Mouse (Mus musculus) spleen, adult 2 months (tissue): ENCODE data around the gene Brms1l. TPM values are rescaled to one million over a fixed set of nuclear protein-coding genes. Genes with fewer than 3 reads are reported as not detected.

Experiments
- DNase-seq, 2 experiments: peaks; one replicate each; pipeline versions ENCODE4 v3.0.0 to v3.0.0-alpha.2; 2012 to 2021; ENCODE audit warnings: low spot score in 2 of 2, low read depth in 1 of 2
- H3K27ac ChIP-seq: fragments of 200-500 bp; 2 replicates; pipeline ENCODE4 v1.5.1; 2012; ENCODE audit warnings: low read length, inconsistent platforms; ENCODE audit not compliant: insufficient read depth
- H3K27me3 ChIP-seq: fragments of 200-500 bp; 2 replicates; pipeline ENCODE4 v1.6.1; 2012; ENCODE audit warnings: mild to moderate bottlenecking, moderate library complexity, low read length, inconsistent platforms; ENCODE audit not compliant: control insufficient read depth, insufficient read depth
- H3K36me3 ChIP-seq: fragments of 200-500 bp; 2 replicates; pipeline ENCODE4 v1.6.1; 2012; ENCODE audit warnings: mild to moderate bottlenecking, low read length, inconsistent platforms; ENCODE audit not compliant: control insufficient read depth, insufficient read depth
- H3K4me1 ChIP-seq: fragments of 200-500 bp; 2 replicates; pipeline ENCODE4 v1.6.1; 2011; ENCODE audit warnings: inconsistent platforms; ENCODE audit not compliant: control insufficient read depth, insufficient read depth, insufficient read length
- H3K4me3 ChIP-seq: fragments of 200-500 bp; 2 replicates; pipeline ENCODE4 v1.5.1; 2011; ENCODE audit warnings: mild to moderate bottlenecking, inconsistent platforms; ENCODE audit not compliant: insufficient read depth, insufficient read length; ENCODE audit errors: extremely low read depth
- CTCF ChIP-seq: fragments of 200-500 bp; IDR thresholded peaks from 2 replicates; pipeline ENCODE4 v1.5.1; 2011; ENCODE audit warnings: mild to moderate bottlenecking, inconsistent platforms; ENCODE audit not compliant: insufficient read depth, insufficient read length, insufficient replicate concordance; ENCODE audit errors: extremely low read depth
- POLR2A ChIP-seq: fragments of 200-500 bp; IDR thresholded peaks from 2 replicates; pipeline ENCODE4 v1.6.1; 2011; ENCODE audit warnings: low read depth, low read length, inconsistent platforms
- WGBS: fragments of 180-500 bp; shearing (Covaris S2); methylation state at CpG from one replicate; pipeline ENCODE4 v1.1.7; 2018; 5-methylcytosine and 5-hydroxymethylcytosine counted together
- polyA plus RNA-seq: library from polyadenylated mRNA; depleted of rRNA; stranded (reverse); fragments of >200 nt; gene quantifications from 2 replicates; pipeline ENCODE4 v1.2.3, GENCODE M21; 2012

The Brms1l gene
- polyA plus RNA-seq, 1 experiment: 5.5 TPM

DNA sequence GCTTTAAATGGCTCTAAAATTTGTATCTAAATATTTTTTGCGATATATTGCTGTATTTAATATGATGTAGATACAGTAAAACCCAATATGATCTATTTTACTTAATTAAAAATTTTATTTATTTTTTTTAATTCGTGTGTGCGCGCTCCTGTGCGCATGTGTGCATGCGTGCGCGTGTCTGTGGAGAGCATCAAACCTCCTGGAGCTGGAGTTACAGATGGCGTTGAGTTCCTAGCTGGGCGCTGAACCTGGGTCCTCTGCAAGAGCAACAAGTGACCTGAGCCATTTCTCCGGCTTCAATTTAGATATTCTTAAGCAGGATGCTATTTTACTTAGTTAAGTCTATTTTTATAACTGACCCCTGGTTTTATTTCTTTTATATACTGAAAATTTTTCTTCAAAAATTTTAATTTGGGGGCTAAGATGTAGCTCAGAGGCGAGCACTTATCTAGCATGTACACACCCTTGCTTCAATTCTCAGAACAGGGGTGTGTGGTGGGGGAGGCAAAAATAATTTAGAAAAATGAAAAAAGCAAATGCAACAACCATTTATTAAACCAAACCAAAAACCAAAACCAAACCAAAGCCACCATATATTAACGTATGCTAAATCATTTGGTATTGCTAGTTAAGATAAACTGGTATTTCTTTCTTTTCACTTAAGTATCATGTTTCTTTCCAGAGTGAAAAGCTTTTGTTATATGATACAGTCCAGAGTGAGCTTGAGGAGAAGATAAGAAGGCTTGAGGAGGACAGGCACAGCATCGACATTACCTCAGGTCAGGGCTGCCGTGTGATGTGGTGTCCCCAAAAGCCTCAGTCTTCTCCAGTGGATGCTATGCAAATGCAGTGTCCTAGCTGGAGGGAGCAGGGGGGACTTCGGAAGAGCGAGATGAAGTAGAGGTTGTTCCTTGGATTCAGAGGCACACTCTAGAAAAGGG lies 23.6 kb downstream of the Brms1l start:
- H3K4me3 ChIP-seq: no peak overlapping the region
- peaks cover 10% of the 10 kb centered on the region for H3K36me3 ChIP-seq
- TF ChIP-seq CTCF (no peak), POLR2A (no peak)
- DNase-seq: no peak
- WGBS: 94% methylated on average over 17 of the region's 17 CpGs
- H3K27me3 ChIP-seq: no peaks in the 10 kb centered on the region
- H3K4me1 ChIP-seq: no peaks in the 10 kb centered on the region
- H3K27ac ChIP-seq: no peak overlapping the region

DNA sequence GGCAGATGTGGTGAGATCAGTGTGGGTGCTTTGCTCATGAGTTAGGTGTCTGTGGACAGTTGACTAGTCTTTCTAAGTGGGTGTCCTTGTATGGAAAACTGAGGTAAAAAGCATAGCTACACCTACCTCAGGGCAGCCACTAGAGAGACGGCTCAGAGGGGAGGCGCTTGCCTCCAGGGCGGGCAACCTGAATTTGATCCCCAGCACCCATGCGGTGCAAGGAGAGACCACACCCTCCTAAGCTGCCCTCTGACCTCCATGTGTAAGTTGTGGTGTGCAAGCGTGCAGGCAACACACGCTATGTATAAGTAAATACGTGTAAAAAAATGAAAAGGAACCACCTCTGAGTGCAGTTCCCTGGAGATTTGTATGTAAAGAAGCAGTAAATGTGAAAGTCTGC lies 24.5 kb downstream of the Brms1l start:
- Histone ChIP-seq H3K27ac (no peak overlapping the region), H3K36me3 (peaks cover 11% of the 10 kb centered on the region), H3K4me3 (no peak overlapping the region), H3K27me3 (no peaks in the 10 kb centered on the region), H3K4me1 (no peaks in the 10 kb centered on the region)
- no peak for DNase-seq
- WGBS: 97% methylated on average over 7 of the region's 7 CpGs
- TF ChIP-seq CTCF: no peak
- no peak for TF ChIP-seq POLR2A

DNA sequence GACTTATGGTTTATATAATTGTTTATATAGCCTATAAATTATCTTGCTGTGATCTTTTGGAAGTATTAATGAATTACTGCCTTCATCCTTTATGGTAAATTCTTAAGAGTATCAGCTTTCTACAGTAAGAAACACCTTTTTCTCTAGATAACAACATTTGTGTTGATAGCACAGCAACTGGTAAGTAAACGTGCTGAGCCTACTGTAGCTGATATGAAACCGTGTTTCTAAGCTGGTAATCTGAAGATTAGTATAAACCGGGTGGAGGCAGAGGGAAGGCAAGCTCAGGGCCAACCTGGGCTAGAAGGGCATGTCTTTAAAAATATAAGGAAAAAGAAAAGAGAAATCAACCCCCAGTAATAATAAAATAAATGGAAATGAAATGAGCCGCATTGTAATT lies 31.6 kb downstream of the Brms1l start:
- no peak for DNase-seq
- no peaks in the 10 kb centered on the region for H3K4me1 ChIP-seq
- TF ChIP-seq POLR2A (no peak), CTCF (no peak)
- WGBS: 80% methylated on average over 4 of the region's 4 CpGs
- no peaks in the 10 kb centered on the region for H3K27me3 ChIP-seq
- H3K27ac ChIP-seq: no peak overlapping the region
- H3K36me3 ChIP-seq: peaks cover 11% of the 10 kb centered on the region
- no peak overlapping the region for H3K4me3 ChIP-seq

DNA sequence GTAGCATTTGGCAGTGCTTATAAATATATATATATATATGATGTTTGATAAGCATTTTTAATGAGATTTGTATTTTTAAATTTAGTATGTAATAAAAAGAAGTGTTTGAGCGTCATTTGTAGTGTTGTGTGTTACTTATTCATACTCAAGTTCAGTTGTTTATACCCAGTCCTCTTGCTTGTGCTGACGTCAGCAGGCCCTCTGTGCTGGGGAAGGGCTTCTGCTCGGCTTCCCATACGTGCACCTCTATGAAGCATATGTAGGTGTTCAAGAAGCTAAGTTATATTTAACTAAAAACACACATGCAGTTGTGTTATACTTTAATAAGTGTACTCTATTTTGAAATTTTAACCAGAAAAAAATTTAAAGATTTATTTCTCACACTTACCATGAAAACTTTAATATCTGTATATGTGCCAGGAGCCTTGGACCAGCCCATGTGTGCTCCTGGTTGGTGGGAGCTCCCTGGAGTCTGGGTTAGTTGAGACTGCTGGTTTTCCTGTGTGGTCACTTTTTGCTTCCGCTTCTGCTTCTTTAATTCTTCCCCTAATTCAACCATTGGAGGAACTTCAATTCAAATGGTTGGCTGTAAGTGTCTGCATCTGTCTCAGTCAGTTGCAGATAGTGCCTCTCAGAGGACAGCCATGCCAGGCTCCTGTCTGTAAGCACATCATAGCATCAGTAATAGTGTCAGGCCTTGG lies 33.6 kb downstream of the Brms1l start:
- Histone ChIP-seq H3K4me1 (no peaks in the 10 kb centered on the region), H3K4me3 (no peak overlapping the region), H3K27ac (no peak overlapping the region), H3K27me3 (no peaks in the 10 kb centered on the region), H3K36me3 (peaks cover 9% of the 10 kb centered on the region)
- WGBS: 55% methylated on average over 5 of the region's 5 CpGs
- DNase-seq: no peak
- TF ChIP-seq POLR2A (no peak), CTCF (no peak)

DNA sequence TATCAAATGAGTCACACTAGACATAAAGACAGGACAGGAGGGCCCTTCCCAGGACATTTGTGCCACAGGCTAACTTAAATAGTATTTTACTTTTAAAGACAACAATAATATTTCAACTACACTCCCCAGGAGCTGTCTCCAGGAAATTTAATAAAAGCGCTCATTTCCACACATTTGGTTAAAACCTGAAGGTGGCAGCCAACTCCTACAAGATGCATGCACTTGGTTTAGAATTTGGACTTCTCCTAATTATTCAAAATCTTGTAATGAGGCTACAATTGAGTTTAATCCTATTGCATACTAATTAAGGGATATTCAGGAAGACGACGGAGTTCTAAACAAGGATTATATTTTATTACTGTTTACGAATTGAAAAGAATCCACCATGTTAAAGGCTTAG lies 49.3 kb downstream of the Brms1l start:
- DNase-seq: no peak
- H3K27ac ChIP-seq: no peak overlapping the region
- WGBS: 92% methylated on average over 4 of the region's 4 CpGs
- no peaks in the 10 kb centered on the region for H3K27me3 ChIP-seq
- H3K4me3 ChIP-seq: no peak overlapping the region
- no peaks in the 10 kb centered on the region for H3K4me1 ChIP-seq
- H3K36me3 ChIP-seq: no peaks in the 10 kb centered on the region
- no peak for TF ChIP-seq POLR2A
- no peak for TF ChIP-seq CTCF

DNA sequence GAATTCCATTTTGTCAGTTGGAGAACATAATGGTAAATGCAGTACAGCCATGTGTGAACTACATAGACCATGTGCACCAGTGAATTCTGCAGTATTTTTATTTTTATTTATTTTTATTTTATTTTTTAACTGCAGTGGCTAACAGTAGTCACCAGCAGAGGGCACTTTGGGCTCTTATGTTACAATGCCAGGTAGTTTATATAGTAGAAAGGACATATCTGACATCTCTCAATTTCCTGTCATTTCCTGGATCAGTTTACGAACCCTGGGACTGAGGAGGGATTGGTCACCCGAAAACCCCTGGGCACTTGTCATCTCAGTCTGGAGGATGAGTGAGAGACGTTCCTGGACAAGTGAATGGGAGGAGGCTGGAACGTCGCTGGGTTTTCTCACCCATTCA lies 52.4 kb downstream of the Brms1l start:
- 41% methylated on average over 5 of the region's 5 CpGs for WGBS
- Histone ChIP-seq H3K27me3 (no peaks in the 10 kb centered on the region), H3K4me3 (no peak overlapping the region), H3K36me3 (no peaks in the 10 kb centered on the region), H3K4me1 (no peaks in the 10 kb centered on the region), H3K27ac (no peak overlapping the region)
- no peak for DNase-seq
- TF ChIP-seq CTCF (no peak), POLR2A (no peak)
